Mouse (Mus musculus): ENCODE results near the gene Wfikkn2.

The Wfikkn2 gene

GRCm38 (mm10) chr11:94234857-94235256 is 10.9 kb downstream of the Wfikkn2 start:
- Histone ChIP-seq H3K4me3 (replicated peaks; ENCODE audit: low read length) (no peak overlapping the region), H3K27me3 (ENCODE audit: insufficient read depth, low read length) (peaks cover 10% of the 10 kb centered on the region), H3K36me3 (ENCODE audit: insufficient read depth, low read length) (no peaks in the 10 kb centered on the region), H3K9me3 (ENCODE audit: low read length) (no peaks in the 10 kb centered on the region), H3K4me1 (replicated peaks; ENCODE audit: low read depth, low read length) (peaks cover 17% of the 10 kb centered on the region)
- TF ChIP-seq CTCF (conservative IDR thresholded peaks at IDR 0.05; ENCODE audit: low read length) (no peak), NANOG (IDR thresholded peaks at IDR 0.05; ENCODE audit: borderline replicate concordance, low read length) (no peak), POU5F1 (IDR thresholded peaks at IDR 0.05; ENCODE audit: borderline replicate concordance, low read length) (no peak)

- Histone ChIP-seq H3K4me3 (replicated peaks; ENCODE audit: low read length) (no peak overlapping the region), H3K9me3 (ENCODE audit: low read length) (no peaks in the 10 kb centered on the region), H3K4me1 (replicated peaks; ENCODE audit: low read depth, low read length) (peaks cover 12% of the 10 kb centered on the region), H3K27me3 (ENCODE audit: insufficient read depth, low read length) (peaks cover 7% of the 10 kb centered on the region; the same call in 1 of the 2 replicates), H3K36me3 (ENCODE audit: insufficient read depth, low read length) (no peaks in the 10 kb centered on the region)
- TF ChIP-seq CTCF (conservative IDR thresholded peaks at IDR 0.05; ENCODE audit: low read length) (no peak), NANOG (IDR thresholded peaks at IDR 0.05; ENCODE audit: borderline replicate concordance, low read length) (no peak), POU5F1 (IDR thresholded peaks at IDR 0.05; ENCODE audit: borderline replicate concordance, low read length) (no peak)
Observed at GRCm38 (mm10) chr11:94234380-94234779, 11.4 kb downstream of the Wfikkn2 start.

- no peak overlapping the region for H3K4me3 ChIP-seq (replicated peaks; ENCODE audit: low read length)
- no peaks in the 10 kb centered on the region for H3K36me3 ChIP-seq (ENCODE audit: insufficient read depth, low read length)
- H3K9me3 ChIP-seq (ENCODE audit: low read length), result no peaks in the 10 kb centered on the region
- TF ChIP-seq POU5F1 (IDR thresholded peaks at IDR 0.05; ENCODE audit: borderline replicate concordance, low read length) (no peak), NANOG (IDR thresholded peaks at IDR 0.05; ENCODE audit: borderline replicate concordance, low read length) (no peak), CTCF (conservative IDR thresholded peaks at IDR 0.05; ENCODE audit: low read length) (no peak)
- H3K4me1 ChIP-seq (replicated peaks; ENCODE audit: low read depth, low read length), result peaks cover 12% of the 10 kb centered on the region
- peaks cover 7% of the 10 kb centered on the region; the same call in 1 of the 2 replicates for H3K27me3 ChIP-seq (ENCODE audit: insufficient read depth, low read length)
Observed at GRCm38 (mm10) chr11:94233405-94233804, 12.4 kb downstream of the Wfikkn2 start.

DNA sequence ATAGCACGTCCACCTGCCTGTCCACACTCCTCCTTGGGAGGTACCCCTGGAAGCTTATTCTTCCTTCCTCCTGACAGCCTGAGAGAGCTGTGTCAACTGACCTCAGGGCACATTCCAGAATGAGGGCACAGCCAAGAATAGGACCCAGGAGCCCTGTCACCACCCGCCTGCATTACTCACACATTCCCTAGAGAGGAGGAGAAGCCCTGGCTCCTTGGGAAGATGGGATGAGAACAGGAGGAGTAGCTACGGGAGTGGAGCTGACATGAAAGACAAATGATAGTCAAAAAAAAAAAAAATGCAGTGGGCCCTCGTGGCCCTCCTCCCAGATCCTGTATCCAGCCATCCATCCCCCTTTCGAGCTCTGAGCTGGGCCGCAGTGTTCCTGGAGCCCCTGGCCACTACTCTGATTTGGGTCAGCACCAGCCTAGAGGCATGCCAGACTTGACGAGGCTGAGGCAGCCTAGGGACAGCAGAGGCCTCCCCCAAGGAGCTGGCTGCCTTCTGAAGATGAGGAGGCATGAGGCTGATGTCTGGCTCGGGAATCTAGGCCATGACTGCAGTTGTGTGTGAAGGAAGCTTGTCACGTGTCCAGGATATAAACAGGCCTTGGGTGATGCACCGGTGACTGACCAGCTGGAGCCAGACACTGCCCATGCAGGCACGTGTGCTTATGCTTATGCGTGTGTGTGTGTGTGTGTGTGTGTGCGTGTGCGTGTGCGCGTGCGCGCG is 13.8 kb downstream of the Wfikkn2 start:
- H3K36me3 ChIP-seq (ENCODE audit: insufficient read depth, low read length), result no peaks in the 10 kb centered on the region
- H3K4me3 ChIP-seq (replicated peaks; ENCODE audit: low read length), result no peak overlapping the region
- TF ChIP-seq CTCF (conservative IDR thresholded peaks at IDR 0.05; ENCODE audit: low read length) (no peak), NANOG (IDR thresholded peaks at IDR 0.05; ENCODE audit: borderline replicate concordance, low read length) (no peak), POU5F1 (IDR thresholded peaks at IDR 0.05; ENCODE audit: borderline replicate concordance, low read length) (no peak)

GRCm38 (mm10) chr11:94230244-94230643 is 15.6 kb downstream of the Wfikkn2 start:
- no peak overlapping the region for H3K4me3 ChIP-seq (replicated peaks; ENCODE audit: low read length)
- peaks cover 7% of the 10 kb centered on the region; the same call in 1 of the 2 replicates for H3K27me3 ChIP-seq (ENCODE audit: insufficient read depth, low read length)
- no peak for TF ChIP-seq POU5F1 (IDR thresholded peaks at IDR 0.05; ENCODE audit: borderline replicate concordance, low read length)
- no peak for TF ChIP-seq CTCF (conservative IDR thresholded peaks at IDR 0.05; ENCODE audit: low read length)
- no peak for TF ChIP-seq NANOG (IDR thresholded peaks at IDR 0.05; ENCODE audit: borderline replicate concordance, low read length)
- H3K36me3 ChIP-seq (ENCODE audit: insufficient read depth, low read length), result no peaks in the 10 kb centered on the region
- peaks cover 20% of the 10 kb centered on the region for H3K4me1 ChIP-seq (replicated peaks; ENCODE audit: low read depth, low read length)
- H3K9me3 ChIP-seq (ENCODE audit: low read length), result no peaks in the 10 kb centered on the region

More for the DNA sequence above, 13.8 kb downstream of the Wfikkn2 start:
- H3K9me3 ChIP-seq (ENCODE audit: low read length), result no peaks in the 10 kb centered on the region
- H3K4me1 ChIP-seq (replicated peaks; ENCODE audit: low read depth, low read length), result peaks cover 16% of the 10 kb centered on the region
- peaks cover 7% of the 10 kb centered on the region; the same call in 1 of the 2 replicates for H3K27me3 ChIP-seq (ENCODE audit: insufficient read depth, low read length)

DNA sequence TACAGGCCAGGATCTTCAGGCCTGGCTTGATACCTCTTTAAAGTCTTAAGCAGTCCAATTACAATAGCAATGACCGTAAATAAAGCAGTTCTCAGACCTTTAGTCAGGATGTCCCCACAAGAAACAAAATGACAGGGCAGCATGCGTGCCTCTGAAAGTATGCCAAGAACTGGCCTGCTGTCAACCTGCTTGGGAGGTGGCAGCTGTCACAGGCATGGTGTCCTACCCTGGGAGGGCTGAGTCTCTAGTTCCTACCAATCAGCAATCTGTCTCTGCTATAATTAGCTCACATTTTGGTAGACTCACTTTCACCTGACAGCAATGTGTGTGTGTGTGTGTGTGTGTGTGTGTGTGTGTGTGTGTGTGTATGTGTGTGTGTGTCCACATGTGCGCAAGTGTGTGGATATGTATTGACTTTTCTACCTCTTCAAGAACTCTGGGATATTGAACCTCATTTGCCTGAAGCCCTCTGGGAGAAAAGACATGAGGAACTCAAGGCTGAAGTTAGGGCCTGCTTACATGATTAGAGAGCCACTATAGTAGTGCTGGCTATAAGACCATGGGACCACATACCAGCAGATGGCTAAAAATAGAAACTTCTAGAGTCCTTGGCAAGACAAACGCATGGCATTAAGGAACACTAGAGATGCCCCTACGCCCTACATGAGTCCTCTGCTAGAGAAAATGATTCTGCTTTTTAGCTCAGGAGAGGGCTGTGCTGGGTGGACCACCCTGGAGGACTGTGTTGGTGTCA is 16.4 kb downstream of the Wfikkn2 start:
- Histone ChIP-seq H3K9me3 (ENCODE audit: low read length) (no peaks in the 10 kb centered on the region), H3K27me3 (ENCODE audit: insufficient read depth, low read length) (peaks cover 7% of the 10 kb centered on the region; the same call in 1 of the 2 replicates), H3K36me3 (ENCODE audit: insufficient read depth, low read length) (no peaks in the 10 kb centered on the region), H3K4me1 (replicated peaks; ENCODE audit: low read depth, low read length) (peaks cover 20% of the 10 kb centered on the region), H3K4me3 (replicated peaks; ENCODE audit: low read length) (no peak overlapping the region)
- TF ChIP-seq NANOG (IDR thresholded peaks at IDR 0.05; ENCODE audit: borderline replicate concordance, low read length), result no peak
- TF ChIP-seq POU5F1 (IDR thresholded peaks at IDR 0.05; ENCODE audit: borderline replicate concordance, low read length), result no peak
- TF ChIP-seq CTCF (conservative IDR thresholded peaks at IDR 0.05; ENCODE audit: low read length), result no peak

DNA sequence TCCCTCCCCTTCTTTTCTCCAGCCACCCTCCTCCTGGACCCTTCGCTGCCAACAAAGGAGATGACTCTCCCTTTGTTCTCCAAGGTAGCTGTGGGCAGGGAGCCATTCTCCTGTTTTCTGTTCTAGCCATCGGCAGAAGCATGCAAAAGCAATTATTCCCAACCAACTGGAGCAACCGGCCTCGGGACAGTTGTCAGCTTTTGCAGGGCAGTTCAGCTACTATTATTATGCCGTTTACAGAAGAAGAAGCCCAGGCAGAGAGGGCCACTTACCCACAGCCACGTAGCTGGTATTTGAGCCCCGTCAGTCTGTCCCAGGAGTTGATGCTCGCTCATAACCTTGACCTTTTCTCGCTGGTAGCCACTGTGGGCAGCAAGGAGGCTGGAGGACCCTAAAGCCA is 17.4 kb downstream of the Wfikkn2 start:
- H3K4me3 ChIP-seq (replicated peaks; ENCODE audit: low read length), result no peak overlapping the region
- H3K4me1 ChIP-seq (replicated peaks; ENCODE audit: low read depth, low read length), result peaks cover 20% of the 10 kb centered on the region

DNA sequence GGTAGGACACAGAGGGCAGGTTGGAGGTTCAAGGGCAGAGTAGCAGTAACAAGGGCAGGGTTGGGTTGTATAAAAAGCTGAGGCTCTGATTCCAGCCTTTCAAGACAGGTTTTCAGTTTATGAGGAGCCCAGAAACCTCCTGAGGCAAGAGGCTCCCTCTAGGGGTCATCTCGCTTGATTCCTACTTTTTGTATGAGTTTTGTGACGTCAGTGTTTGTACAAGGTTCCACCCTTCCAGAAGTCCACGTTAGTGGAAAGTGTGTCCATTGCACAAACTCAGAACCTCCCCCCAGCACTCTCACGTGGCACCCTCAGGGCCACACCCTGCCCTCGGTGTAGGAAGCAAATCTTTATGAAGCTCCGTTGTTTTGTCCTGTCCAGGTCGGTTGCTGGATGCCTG is 19.8 kb downstream of the Wfikkn2 start:
- no peaks in the 10 kb centered on the region for H3K27me3 ChIP-seq (ENCODE audit: insufficient read depth, low read length)
- TF ChIP-seq POU5F1 (IDR thresholded peaks at IDR 0.05; ENCODE audit: borderline replicate concordance, low read length) (no peak), CTCF (conservative IDR thresholded peaks at IDR 0.05; ENCODE audit: low read length) (peak; percentile 31; the same call in 1 of the 2 replicates)

More for the DNA sequence above, 17.4 kb downstream of the Wfikkn2 start:
- Histone ChIP-seq H3K36me3 (ENCODE audit: insufficient read depth, low read length) (no peaks in the 10 kb centered on the region), H3K9me3 (ENCODE audit: low read length) (no peaks in the 10 kb centered on the region), H3K27me3 (ENCODE audit: insufficient read depth, low read length) (no peaks in the 10 kb centered on the region)
- TF ChIP-seq POU5F1 (IDR thresholded peaks at IDR 0.05; ENCODE audit: borderline replicate concordance, low read length) (no peak), CTCF (conservative IDR thresholded peaks at IDR 0.05; ENCODE audit: low read length) (no peak), NANOG (IDR thresholded peaks at IDR 0.05; ENCODE audit: borderline replicate concordance, low read length) (no peak)

More for the DNA sequence above, 19.8 kb downstream of the Wfikkn2 start:
- H3K9me3 ChIP-seq (ENCODE audit: low read length), result no peaks in the 10 kb centered on the region
- H3K4me3 ChIP-seq (replicated peaks; ENCODE audit: low read length), result no peak overlapping the region
- H3K4me1 ChIP-seq (replicated peaks; ENCODE audit: low read depth, low read length), result peaks cover 20% of the 10 kb centered on the region
- no peaks in the 10 kb centered on the region for H3K36me3 ChIP-seq (ENCODE audit: insufficient read depth, low read length)

Data from E14TG2a.4 (cell line).